Mouse (Mus musculus): ENCODE measurements around the gene Tmcc3. TPM values are rescaled to one million over a fixed set of nuclear protein-coding genes. Genes with fewer than 3 reads are reported as not detected.

The Tmcc3 gene
- polyA plus RNA-seq, 1 experiment from 2014 or later, result 5.7 TPM

DNA sequence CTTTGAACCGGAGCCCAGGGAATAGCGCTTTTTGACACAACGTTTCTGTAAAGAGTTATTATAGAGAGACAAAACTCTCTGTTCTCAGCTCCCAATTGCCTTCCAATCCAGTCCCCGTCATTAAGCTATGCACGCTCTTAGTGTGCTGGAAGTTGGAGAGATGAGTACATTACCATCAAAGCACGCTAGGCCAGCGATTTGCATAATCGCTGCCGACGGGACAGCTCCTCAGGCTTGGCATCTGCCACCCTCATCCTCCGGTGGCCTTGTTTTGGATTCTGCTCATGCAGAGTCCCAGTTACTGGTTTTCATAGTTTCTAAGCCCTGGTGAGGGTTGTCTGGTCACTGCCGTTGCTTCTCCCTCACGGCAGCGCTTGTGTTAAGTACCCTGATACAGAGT lies 70.9 kb downstream of the Tmcc3 start:
- no peaks in the 10 kb centered on the region for H3K36me3 ChIP-seq
- no peaks in the 10 kb centered on the region for H3K27me3 ChIP-seq (ENCODE audit: low read depth, poor library complexity, severe bottlenecking)
- H3K4me1 ChIP-seq, result 0 out of 2 replicates have a peak, but pooled peaks cover 4% of the 10 kb centered on the region
- H3K27ac ChIP-seq, result no peak overlapping the region
- no peak overlapping the region for H3K4me3 ChIP-seq
- no peak for DNase-seq (ENCODE audit: low spot score)
- WGBS, result 91% methylated on average over 14 of the region's 14 CpGs
- H3K9me3 ChIP-seq (replicated peaks), result peaks cover 8% of the 10 kb centered on the region; the same call in 1 of the 2 replicates

DNA sequence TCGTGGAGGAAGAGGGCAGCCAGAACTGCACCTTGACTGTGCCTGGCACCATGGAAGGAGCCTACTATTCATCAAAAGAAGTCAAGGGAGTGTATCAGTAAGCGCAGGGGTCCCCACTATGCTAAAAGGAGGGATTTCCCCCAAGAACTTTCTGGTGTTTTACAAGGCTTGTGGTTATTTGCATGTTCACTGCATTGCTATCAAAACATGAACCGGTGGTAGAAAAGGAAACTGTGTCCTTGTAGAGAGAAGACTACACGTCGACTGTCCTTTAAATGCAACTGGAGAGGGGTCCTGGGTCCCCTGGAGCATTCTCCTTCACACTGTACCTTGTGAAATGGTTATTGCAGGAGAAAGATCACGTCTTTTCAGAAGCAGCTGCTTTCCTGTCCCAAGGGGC lies 71.8 kb downstream of the Tmcc3 start:
- Histone ChIP-seq H3K27me3 (ENCODE audit: low read depth, poor library complexity, severe bottlenecking) (no peaks in the 10 kb centered on the region), H3K9me3 (replicated peaks) (peaks cover 8% of the 10 kb centered on the region; the same call in 1 of the 2 replicates), H3K4me3 (no peak overlapping the region), H3K4me1 (0 out of 2 replicates have a peak, but pooled peaks cover 4% of the 10 kb centered on the region), H3K36me3 (no peaks in the 10 kb centered on the region), H3K27ac (no peak overlapping the region)
- WGBS, result 88% methylated on average over 6 of the region's 6 CpGs
- DNase-seq (ENCODE audit: low spot score), result no peak

DNA sequence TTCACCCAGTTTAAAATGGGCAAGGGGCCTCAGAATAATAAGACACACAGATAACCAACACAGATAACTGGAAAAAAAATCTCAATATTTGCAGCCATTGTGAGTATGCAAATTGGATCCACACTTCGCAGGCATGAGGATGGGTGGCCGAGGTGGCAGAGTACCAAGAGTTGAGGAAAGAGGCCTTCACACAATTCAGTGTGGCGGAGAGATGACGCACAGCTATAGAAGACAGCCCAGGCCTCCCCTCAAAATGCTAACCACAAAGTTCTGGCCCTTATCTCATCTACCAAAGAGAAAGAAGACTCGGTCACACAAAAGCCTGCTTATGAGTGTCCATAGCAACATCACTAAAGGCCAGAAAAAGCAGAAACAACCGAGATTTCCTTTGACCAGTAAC lies 77.5 kb downstream of the Tmcc3 start:
- 93% methylated on average over 6 of the region's 6 CpGs for WGBS
- H3K9me3 ChIP-seq (replicated peaks), result peaks cover 8% of the 10 kb centered on the region; the same call in 1 of the 2 replicates

DNA sequence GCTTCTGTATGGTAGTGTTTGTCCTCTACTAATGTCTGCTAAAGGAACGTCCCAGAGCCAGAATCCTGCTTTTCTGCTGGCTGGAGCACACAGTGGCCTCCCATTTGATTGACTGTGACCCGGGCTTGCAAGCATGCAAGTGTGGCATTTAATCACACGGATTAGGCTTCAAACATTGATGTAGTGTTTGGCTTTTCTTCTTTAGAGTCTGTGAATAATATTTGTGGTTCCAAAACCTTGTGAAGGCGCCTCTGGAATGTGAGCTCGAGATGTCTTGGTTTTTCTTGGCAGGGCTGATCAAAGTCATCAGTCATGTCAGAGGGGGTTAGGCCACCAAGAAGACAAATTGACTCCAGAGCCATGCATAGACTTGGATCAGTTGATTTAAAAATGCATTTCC lies 79.3 kb downstream of the Tmcc3 start:
- H3K9me3 ChIP-seq (replicated peaks), result 0 out of 2 replicates have a peak, but pooled peaks cover under 1% of the 10 kb centered on the region
- H3K4me3 ChIP-seq, result no peak overlapping the region
- no peaks in the 10 kb centered on the region for H3K4me1 ChIP-seq
- 86% methylated on average over 5 of the region's 5 CpGs for WGBS
- H3K27ac ChIP-seq, result no peak overlapping the region
- DNase-seq (ENCODE audit: low spot score), result no peak
- H3K27me3 ChIP-seq (ENCODE audit: low read depth, poor library complexity, severe bottlenecking), result no peaks in the 10 kb centered on the region
- no peaks in the 10 kb centered on the region for H3K36me3 ChIP-seq

More for the DNA sequence above, 77.5 kb downstream of the Tmcc3 start:
- H3K36me3 ChIP-seq, result no peaks in the 10 kb centered on the region
- H3K27me3 ChIP-seq (ENCODE audit: low read depth, poor library complexity, severe bottlenecking), result no peaks in the 10 kb centered on the region
- H3K4me1 ChIP-seq, result no peaks in the 10 kb centered on the region
- H3K4me3 ChIP-seq, result no peak overlapping the region
- no peak overlapping the region for H3K27ac ChIP-seq
- DNase-seq (ENCODE audit: low spot score), result no peak

DNA sequence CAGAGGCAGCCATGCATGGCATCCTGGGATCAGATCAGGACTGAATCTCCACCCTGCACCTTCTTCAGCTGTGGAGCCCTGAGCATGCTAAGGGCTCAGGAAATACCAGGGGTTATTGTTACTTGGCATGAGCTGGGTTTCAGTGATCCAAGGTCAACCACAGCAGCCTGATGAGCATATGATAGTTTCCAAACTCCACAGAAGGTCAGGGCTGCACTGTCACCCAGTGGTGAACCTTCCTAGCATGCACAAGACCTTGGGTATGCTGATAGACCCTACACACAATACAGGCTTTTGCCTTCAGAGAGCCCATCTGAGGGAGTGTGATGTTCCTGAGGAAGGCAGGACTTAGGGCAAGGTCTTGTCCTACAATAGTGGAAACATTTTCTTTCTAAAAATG lies 82.5 kb downstream of the Tmcc3 start:
- H3K36me3 ChIP-seq, result no peaks in the 10 kb centered on the region
- no peak for DNase-seq (ENCODE audit: low spot score)
- no peaks in the 10 kb centered on the region for H3K9me3 ChIP-seq (replicated peaks)
- no peak overlapping the region for H3K27ac ChIP-seq
- H3K4me1 ChIP-seq, result peaks cover 3% of the 10 kb centered on the region
- H3K27me3 ChIP-seq (ENCODE audit: low read depth, poor library complexity, severe bottlenecking), result no peaks in the 10 kb centered on the region
- H3K4me3 ChIP-seq, result no peak overlapping the region

DNA sequence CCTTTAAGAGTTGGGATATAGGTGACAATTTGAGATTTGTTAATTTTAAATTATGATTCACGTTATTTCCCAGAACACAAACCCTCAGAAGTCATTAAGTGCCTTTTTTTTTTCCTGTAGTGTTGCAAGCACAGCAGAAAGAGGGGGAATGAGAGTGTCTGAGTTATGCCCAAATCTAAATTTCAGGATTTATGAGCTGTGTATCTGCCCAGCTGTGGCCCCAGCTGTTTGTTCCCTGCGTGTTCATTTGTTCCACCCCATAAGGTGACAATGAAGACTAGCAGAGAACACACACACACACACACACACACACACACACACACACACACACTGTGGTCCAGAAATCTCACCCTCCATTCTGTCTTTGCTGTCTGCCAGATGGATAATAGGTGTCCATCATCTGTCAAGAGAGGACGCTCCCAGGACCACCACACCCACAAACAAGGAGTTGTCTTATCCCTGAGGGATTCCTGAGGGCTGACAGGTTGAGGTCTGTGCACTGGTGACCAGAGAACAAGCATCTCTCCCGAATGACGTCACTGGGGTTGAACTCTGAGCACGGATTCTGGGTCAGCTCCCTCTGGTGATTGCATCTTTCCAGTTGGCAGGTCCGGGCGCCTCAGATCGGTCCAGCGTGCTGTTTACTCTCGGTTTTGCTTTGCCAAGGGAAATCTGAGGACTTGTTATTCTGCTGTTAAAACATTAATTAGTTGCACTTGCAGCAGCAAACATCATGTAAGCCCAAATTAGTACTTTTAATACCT lies 86.3 kb downstream of the Tmcc3 start:
- H3K4me3 ChIP-seq, result no peak overlapping the region
- no peaks in the 10 kb centered on the region for H3K27me3 ChIP-seq (ENCODE audit: low read depth, poor library complexity, severe bottlenecking)
- H3K36me3 ChIP-seq, result no peaks in the 10 kb centered on the region
- H3K9me3 ChIP-seq (replicated peaks), result no peaks in the 10 kb centered on the region
- peaks cover 3% of the 10 kb centered on the region for H3K4me1 ChIP-seq
- no peak for DNase-seq (ENCODE audit: low spot score)
- 86% methylated on average over 11 of the region's 11 CpGs for WGBS
- H3K27ac ChIP-seq, result no peak overlapping the region

DNA sequence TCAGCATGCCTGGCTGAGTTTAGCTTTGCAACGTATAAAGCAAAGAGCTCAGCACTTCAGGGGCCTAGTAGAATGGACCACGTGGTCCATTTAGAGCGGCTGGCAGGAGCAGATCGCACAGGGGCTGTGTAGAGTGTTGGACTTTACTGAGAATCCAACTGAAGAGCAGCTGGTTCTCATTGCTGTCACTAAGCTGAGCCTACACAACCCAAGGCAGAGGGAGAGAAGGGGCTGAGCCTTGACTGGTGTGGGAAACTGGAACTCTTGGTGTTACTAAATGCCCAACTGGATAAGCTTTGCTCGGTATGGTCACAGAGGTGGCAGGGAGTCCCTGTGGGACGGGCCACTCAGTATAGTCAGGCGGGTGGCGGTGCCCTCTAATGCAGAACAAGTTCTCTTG lies 89.1 kb downstream of the Tmcc3 start:
- H3K36me3 ChIP-seq, result no peaks in the 10 kb centered on the region
- no peaks in the 10 kb centered on the region for H3K9me3 ChIP-seq (replicated peaks)
- peaks cover 3% of the 10 kb centered on the region for H3K4me1 ChIP-seq
- no peak overlapping the region for H3K27ac ChIP-seq
- H3K4me3 ChIP-seq, result no peak overlapping the region
- H3K27me3 ChIP-seq (ENCODE audit: low read depth, poor library complexity, severe bottlenecking), result no peaks in the 10 kb centered on the region
- WGBS, result 88% methylated on average over 8 of the region's 8 CpGs
- no peak for DNase-seq (ENCODE audit: low spot score)

DNA sequence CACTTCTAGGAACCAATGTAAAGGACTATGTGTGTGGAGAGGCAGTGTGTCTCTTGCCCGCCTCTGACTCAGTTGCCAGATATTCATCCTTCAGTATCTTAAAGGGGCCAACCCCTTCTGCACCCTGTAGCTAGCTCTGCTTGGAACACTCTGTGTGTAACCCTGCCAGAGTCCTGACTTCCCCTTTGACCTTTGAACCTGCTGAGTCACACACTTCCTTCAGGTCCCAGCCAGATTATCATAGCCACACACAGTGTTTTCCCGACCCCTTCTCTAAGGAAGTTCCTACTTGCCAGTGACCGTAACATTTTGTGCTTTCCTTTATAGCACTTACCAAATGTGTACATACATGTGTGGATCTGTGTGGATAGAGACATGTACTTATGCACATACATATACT lies 93.7 kb downstream of the Tmcc3 start:
- 75% methylated on average over 3 of the region's 3 CpGs for WGBS
- Histone ChIP-seq H3K4me3 (no peak overlapping the region), H3K27me3 (ENCODE audit: low read depth, poor library complexity, severe bottlenecking) (no peaks in the 10 kb centered on the region), H3K36me3 (no peaks in the 10 kb centered on the region), H3K9me3 (replicated peaks) (no peaks in the 10 kb centered on the region), H3K27ac (no peak overlapping the region), H3K4me1 (peaks cover 14% of the 10 kb centered on the region)
- no peak for DNase-seq (ENCODE audit: low spot score)

DNA sequence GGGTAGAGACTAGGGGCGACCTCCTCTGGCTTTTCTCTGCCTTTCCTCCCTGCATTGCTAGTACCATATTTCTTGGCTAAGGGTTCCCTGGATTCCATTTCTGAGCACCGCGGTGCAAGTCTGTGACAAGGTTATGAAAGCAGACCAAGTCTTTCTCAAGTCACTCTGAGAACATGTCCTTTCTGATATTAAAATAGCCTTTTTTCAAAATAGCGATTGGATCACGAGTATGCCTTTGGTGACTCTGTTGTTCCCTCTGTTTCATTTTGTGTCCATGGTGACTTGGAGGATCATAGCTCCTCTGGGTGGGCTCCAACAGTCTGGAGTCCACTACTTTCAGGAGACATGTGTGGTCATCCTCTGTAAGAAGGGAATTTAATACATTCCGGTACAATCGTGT lies 95.1 kb downstream of the Tmcc3 start:
- DNase-seq (ENCODE audit: low spot score), result no peak
- H3K4me1 ChIP-seq, result peaks cover 22% of the 10 kb centered on the region
- no peaks in the 10 kb centered on the region for H3K9me3 ChIP-seq (replicated peaks)
- 94% methylated on average over 7 of the region's 7 CpGs for WGBS
- no peak overlapping the region for H3K27ac ChIP-seq
- H3K36me3 ChIP-seq, result no peaks in the 10 kb centered on the region
- no peaks in the 10 kb centered on the region for H3K27me3 ChIP-seq (ENCODE audit: low read depth, poor library complexity, severe bottlenecking)
- H3K4me3 ChIP-seq, result no peak overlapping the region

DNA sequence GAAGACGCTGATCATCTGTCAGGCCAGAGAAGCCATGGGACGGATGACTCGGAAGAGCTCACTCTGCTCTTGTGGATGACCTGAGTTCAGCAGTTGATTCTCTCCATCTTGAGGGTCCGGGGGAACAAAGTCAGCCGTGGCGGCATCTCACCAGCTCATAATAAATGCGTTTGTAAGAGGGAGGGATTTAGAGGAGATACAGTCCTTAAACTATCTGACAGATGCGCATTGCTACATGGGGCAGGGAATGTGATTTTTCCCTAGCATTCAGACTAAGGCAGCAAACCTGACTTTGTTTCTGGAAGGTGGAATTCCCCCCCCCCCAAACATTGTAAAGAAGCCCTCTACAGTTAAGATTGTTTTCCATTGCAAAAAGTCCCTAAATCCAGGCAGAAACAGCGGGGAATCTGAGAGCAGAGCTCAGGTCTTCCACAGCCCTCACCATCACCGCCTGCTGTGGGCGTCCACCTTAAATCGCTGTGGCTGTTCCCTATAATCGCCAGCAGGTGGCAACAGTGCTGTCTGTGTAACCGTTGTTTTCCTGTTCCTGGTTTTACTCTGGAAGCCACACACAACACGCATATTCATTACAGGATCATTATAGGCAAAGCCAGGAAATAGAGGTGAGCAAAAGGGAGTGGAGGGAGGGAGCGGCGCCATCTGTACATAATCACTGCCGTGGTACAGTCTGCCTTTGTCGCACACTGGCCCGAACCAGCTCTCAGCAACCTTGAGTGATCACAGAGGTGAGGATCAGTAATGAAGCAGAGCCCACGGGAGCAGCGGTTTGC lies 96.8 kb downstream of the Tmcc3 start:
- H3K36me3 ChIP-seq, result no peaks in the 10 kb centered on the region
- H3K27me3 ChIP-seq (ENCODE audit: low read depth, poor library complexity, severe bottlenecking), result no peaks in the 10 kb centered on the region
- H3K27ac ChIP-seq, result peak overlapping the region; percentile 61
- peaks cover 37% of the 10 kb centered on the region for H3K4me1 ChIP-seq
- peak; percentile 79 for DNase-seq (ENCODE audit: low spot score)
- 26% methylated on average over 22 of the region's 22 CpGs for WGBS
- H3K4me3 ChIP-seq, result peak overlapping the region; percentile 41
- H3K9me3 ChIP-seq (replicated peaks), result no peaks in the 10 kb centered on the region

DNA sequence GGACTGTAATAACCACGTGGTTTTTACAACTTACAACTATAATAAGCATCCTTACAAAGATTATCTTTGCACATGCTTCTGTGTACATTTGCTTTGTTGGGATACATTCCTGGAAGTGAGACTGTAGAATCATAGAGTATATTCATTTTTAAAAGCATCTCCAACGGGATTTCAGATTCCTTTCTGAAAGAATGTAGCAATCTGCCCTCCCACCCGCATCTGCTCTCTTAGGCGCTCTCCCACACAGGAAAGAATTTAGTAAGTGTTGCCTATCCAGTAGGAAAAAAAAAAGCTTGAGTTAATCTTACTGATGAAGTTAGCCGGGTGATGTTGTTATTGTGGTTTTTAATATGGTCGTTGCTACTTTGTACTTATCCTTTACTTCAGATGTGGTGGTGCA lies 97.9 kb downstream of the Tmcc3 start:
- H3K9me3 ChIP-seq (replicated peaks), result no peaks in the 10 kb centered on the region
- H3K27ac ChIP-seq, result no peak overlapping the region
- no peaks in the 10 kb centered on the region for H3K27me3 ChIP-seq (ENCODE audit: low read depth, poor library complexity, severe bottlenecking)
- no peak for DNase-seq (ENCODE audit: low spot score)
- no peak overlapping the region for H3K4me3 ChIP-seq
- no peaks in the 10 kb centered on the region for H3K36me3 ChIP-seq
- WGBS, result 85% methylated on average over 6 of the region's 6 CpGs
- H3K4me1 ChIP-seq, result peaks cover 48% of the 10 kb centered on the region

DNA sequence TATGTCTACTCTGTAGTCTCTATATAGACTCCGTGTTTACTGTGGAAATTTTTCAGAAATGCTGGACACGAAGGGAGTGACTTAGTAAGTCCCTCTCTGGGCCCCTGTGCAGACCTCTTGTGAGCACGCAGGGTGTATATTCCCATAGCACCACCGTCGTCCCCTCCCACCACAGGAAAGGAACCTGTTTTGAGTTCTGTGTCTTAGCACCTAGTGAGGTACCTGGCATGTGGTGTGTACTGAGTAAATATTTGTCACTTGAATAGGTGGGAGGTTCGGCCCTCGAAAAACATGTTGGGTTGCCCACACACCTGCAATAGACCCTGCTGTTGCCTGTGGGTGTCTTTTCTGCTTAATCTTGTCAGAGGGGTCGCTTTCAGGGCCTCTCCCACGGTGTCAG lies 99.8 kb downstream of the Tmcc3 start:
- 90% methylated on average over 9 of the region's 9 CpGs for WGBS
- Histone ChIP-seq H3K4me1 (peaks cover 60% of the 10 kb centered on the region), H3K9me3 (replicated peaks) (no peaks in the 10 kb centered on the region), H3K27ac (0 out of 2 replicates have a peak overlapping the region, but pooled peaks have one; percentile 33), H3K36me3 (no peaks in the 10 kb centered on the region), H3K27me3 (ENCODE audit: low read depth, poor library complexity, severe bottlenecking) (no peaks in the 10 kb centered on the region), H3K4me3 (no peak overlapping the region)
- no peak for DNase-seq (ENCODE audit: low spot score)

All from limb, embryonic 10.5 days (tissue).